Mouse (Mus musculus): ENCODE data around the gene Ifngr2. TPM values are rescaled to one million over a fixed set of nuclear protein-coding genes. Genes with fewer than 3 reads are reported as not detected.

Ifngr2 gene
- polyA plus RNA-seq (2015; fragmentation: Nextera tagmentation; extraction: Ambion mirVana): 72.1 and 73.0 TPM in 2 replicates

DNA sequence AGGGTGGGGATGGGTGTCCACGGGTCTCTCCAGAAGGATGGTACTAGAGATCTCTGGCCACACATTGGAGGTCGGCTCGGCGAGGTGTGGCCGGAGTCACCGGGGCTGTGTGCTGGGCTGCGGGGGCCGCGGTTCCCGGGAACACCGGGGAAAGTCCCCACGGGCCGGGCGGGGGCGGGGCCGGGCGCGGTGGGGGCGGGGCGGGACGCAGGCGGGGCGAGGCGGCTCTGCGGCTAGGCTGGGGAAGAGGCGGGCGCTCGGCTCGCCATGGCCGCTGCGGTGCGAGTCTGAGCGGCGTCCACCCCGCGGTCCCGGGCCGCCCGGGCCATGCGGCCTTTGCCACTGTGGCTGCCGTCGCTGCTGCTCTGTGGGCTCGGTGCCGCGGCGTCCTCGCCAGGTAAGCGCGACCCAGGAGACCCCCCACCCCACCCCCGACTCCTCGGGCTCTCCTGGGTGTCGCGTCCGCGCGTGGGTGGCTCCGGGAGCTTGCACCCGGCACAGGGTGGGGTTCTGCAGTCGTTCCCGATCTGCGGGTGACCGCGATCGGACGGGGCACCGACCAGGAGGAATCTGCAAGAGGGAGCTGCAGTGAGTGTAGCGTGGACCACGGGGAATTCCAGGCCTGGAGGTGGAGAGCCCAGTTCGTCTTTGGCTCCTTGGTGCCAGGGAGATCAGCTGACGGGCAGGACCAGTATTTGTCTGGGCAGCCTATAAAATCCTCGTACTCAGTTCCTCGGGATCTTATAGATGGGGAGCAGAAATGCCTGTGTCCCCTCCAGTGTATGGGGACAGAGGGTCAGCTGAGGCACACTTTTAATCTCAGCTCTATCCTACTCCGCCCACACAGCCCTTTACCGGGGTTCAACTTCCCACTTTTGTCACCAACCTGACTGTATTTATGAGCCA, at the start of gene Ifngr2:
Gene Ifngr2 (plus strand): TSS at position 237 of the 906 bp plus-strand sequence.
- Histone ChIP-seq H3K9me3 (no peaks in the 10 kb centered on the region), H3K4me3 (peak within 1 kb of the TSS; percentile 87), H3K9ac (peak within 1 kb of the TSS; percentile 93), H3K4me1 (replicated peaks) (peaks cover 33% of the 10 kb centered on the region), H3K27ac (peak within 1 kb of the TSS; percentile 62; the same call in 1 of the 2 replicates), H3K36me3 (no peaks in the 10 kb centered on the region), H3K4me2 (peak within 1 kb of the TSS; percentile 76), H3K27me3 (peaks cover 6% of the 10 kb centered on the region; the same call in 1 of the 2 replicates)
- ATAC-seq (ENCODE audit: low FRiP score): peak; percentile 88
- WGBS: under 1% methylated on average over 49 of the region's 74 CpGs

DNA sequence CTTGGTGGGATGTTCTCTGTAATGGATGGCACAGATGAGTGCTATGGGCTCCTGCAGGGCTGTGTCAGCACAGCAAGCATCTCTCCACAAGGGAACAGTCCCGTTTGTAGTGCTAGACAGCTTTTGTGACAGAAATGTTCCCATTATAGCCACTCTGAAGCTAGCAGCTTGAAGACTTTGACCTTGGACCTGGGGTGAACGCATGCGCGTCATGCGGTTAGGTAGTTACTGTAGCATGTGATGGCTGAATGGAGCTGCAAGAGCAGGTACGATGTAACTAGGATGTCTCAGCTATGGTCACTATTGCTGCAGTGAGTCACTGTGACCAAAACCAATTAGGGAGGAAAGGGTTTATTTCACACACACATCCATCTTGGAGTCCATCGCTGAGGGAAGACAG, 48.8 kb upstream of the Ifngr2 start:
- no peak for ATAC-seq (ENCODE audit: low FRiP score)
- Histone ChIP-seq H3K36me3 (peaks cover 93% of the 10 kb centered on the region), H3K4me3 (no peak overlapping the region), H3K9me3 (no peaks in the 10 kb centered on the region), H3K27ac (no peak overlapping the region), H3K4me1 (replicated peaks) (no peaks in the 10 kb centered on the region), H3K4me2 (no peak overlapping the region), H3K9ac (no peak overlapping the region), H3K27me3 (no peaks in the 10 kb centered on the region)
- 90% methylated on average over 7 of the region's 7 CpGs for WGBS

DNA sequence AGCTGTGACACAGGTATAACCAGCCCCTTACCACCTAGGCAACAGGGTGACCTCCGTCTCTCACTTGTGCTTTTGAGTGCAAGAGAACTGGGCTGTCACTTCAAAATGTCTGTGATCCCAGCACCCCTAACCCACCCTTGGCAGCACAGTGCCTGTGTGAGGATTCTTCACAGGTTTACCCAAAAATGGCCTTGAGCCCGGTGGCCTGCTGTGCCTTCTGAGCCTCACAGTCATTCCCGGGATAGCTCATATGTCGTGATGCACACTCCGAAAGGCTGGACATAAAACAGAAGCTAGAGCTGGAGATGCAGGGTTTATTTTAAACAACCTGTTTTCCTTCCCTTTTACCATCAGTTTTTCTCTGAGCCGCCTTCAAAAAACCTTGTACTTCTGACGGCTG, 42.2 kb upstream of the Ifngr2 start:
- no peak overlapping the region for H3K4me2 ChIP-seq
- WGBS: 94% methylated on average over 7 of the region's 7 CpGs
- H3K9me3 ChIP-seq: no peaks in the 10 kb centered on the region
- H3K27ac ChIP-seq: no peak overlapping the region
- H3K9ac ChIP-seq: no peak overlapping the region
- no peaks in the 10 kb centered on the region for H3K4me1 ChIP-seq (replicated peaks)
- ATAC-seq (ENCODE audit: low FRiP score): no peak
- peaks cover 78% of the 10 kb centered on the region for H3K36me3 ChIP-seq
- no peak overlapping the region for H3K4me3 ChIP-seq
- H3K27me3 ChIP-seq: no peaks in the 10 kb centered on the region

DNA sequence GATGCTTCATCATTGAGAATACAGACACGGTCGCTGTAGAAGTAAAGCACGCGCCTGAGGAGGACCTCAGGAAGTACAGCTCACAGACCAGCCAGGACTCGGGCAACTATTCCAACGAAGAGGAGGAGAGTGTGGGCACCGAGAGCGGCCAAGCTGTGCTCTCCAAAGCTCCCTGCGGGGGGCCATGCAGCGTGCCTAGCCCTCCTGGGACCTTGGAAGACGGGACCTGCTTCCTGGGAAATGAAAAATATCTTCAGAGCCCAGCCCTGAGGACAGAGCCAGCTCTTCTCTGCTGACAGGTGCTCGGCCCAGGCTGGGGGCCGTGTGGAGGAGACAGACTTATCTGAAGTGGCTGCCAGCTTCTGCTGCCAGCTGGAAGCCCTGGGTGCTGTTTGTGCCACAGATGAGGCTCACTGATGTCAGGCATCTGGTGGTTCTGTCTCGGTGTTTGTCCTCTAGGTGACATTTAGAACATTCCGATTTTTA, 41.7 kb upstream of the Ifngr2 start:
- Histone ChIP-seq H3K9me3 (no peaks in the 10 kb centered on the region), H3K4me1 (replicated peaks) (no peaks in the 10 kb centered on the region), H3K27ac (no peak overlapping the region)

DNA sequence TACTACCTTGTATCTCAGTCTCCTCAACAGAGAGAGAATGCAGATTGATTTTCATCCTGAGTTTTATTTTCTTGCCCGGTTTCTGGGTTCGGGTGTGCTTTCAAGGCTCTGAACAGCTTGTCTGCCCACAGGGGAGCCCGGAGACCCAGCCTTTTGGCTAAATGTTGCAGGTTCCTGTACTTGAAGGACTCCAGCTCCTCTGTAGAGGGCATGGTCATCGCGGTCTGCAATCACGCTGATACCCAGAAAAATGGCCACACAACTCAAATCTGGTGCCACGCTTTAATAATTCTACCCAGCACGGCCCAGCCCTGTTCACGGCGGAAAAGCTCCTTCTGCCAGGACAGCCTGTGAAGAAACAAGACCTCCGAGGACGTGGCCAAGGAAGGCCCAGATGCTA, 40.5 kb upstream of the Ifngr2 start:
- Histone ChIP-seq H3K4me1 (replicated peaks) (no peaks in the 10 kb centered on the region), H3K9me3 (no peaks in the 10 kb centered on the region), H3K27me3 (no peaks in the 10 kb centered on the region), H3K36me3 (peaks cover 66% of the 10 kb centered on the region), H3K27ac (no peak overlapping the region), H3K4me2 (no peak overlapping the region), H3K9ac (no peak overlapping the region), H3K4me3 (no peak overlapping the region)
- WGBS: 97% methylated on average over 12 of the region's 12 CpGs
- ATAC-seq (ENCODE audit: low FRiP score): no peak

More for the DNA sequence above, 41.7 kb upstream of the Ifngr2 start:
- ATAC-seq (ENCODE audit: low FRiP score): no peak
- Histone ChIP-seq H3K9ac (no peak overlapping the region), H3K4me3 (no peak overlapping the region), H3K36me3 (peaks cover 78% of the 10 kb centered on the region), H3K4me2 (no peak overlapping the region), H3K27me3 (no peaks in the 10 kb centered on the region)
- WGBS: 90% methylated on average over 15 of the region's 15 CpGs

DNA sequence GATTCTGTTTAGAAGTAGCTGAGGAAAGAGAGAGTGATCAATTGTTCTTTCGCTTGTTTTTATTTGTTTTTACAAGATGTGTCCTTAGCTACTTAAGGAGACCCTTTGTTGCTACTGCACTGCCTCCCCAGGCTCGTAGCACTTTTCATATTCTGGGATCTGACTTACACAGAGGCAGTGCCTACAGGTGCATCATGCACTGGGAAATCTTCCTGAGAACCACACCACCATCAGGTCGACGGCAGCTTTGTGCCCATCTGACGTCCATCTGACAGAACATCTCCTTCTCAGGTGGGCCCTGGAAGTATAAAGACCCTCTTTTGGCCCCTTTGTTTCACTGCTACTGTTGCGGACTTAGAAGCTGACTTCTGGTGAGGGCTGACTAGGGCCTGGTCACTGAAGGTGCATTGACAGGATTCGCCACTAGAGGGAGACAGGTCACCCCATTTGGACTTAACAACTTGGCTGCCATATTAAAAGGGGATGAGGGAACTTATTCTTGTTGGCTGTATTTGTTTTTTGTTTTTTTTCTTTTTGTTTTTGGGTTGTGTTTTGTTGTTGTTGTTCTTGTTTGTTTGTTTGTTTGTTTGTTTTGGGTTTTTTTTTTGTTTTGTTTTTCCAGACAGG, 34.6 kb upstream of the Ifngr2 start:
- Histone ChIP-seq H3K9ac (no peak overlapping the region), H3K27ac (no peak overlapping the region), H3K4me2 (no peak overlapping the region), H3K9me3 (no peaks in the 10 kb centered on the region), H3K27me3 (no peaks in the 10 kb centered on the region), H3K4me1 (replicated peaks) (no peaks in the 10 kb centered on the region), H3K36me3 (peaks cover 15% of the 10 kb centered on the region), H3K4me3 (no peak overlapping the region)
- WGBS: 36% methylated on average over 7 of the region's 7 CpGs
- ATAC-seq (ENCODE audit: low FRiP score): no peak

DNA sequence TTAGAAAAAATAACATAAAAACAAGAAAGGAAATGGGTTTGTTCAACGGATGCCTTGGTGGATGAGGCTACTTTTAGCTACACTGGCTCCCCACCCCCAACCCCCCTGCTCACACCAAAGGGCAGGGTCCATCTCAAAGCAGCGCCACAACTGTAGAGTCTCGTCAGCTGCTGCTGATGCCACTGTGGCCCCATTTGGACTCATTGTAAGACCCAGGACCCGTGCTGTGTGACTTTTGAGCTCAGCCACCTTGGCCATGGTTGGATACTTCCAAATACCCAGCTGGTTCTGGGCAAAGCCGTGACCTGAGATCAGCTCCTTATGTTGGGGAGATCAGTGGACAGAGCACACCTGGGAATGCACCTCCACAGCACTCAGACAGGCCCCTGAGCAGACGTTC, 33.8 kb upstream of the Ifngr2 start:
- Histone ChIP-seq H3K9me3 (no peaks in the 10 kb centered on the region), H3K27me3 (no peaks in the 10 kb centered on the region), H3K9ac (no peak overlapping the region; the same call in 1 of the 2 replicates), H3K4me3 (no peak overlapping the region), H3K4me1 (replicated peaks) (no peaks in the 10 kb centered on the region), H3K27ac (no peak overlapping the region), H3K4me2 (no peak overlapping the region), H3K36me3 (peaks cover 12% of the 10 kb centered on the region; the same call in 1 of the 2 replicates)
- ATAC-seq (ENCODE audit: low FRiP score): no peak
- 92% methylated on average over 6 of the region's 6 CpGs for WGBS

DNA sequence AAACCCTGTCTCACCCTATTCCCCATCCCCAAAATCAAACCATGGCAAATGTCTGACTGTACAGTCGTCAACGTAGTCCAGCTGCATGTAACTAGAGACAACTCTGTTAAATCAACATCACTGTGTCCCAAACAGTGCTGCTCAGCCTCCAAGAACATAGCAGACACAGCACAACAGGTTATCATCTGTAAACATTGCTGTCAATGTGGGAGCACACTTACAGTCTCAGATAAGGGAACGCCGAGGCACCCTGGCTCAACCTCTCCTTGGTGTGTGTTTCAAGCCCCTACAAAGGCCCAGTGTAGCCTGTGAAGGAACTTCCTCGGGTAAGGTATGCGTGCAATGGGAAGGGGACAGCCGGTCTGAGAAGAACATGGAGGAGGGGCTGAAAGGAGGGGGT, 29.9 kb upstream of the Ifngr2 start:
- H3K4me1 ChIP-seq (replicated peaks): no peaks in the 10 kb centered on the region

DNA sequence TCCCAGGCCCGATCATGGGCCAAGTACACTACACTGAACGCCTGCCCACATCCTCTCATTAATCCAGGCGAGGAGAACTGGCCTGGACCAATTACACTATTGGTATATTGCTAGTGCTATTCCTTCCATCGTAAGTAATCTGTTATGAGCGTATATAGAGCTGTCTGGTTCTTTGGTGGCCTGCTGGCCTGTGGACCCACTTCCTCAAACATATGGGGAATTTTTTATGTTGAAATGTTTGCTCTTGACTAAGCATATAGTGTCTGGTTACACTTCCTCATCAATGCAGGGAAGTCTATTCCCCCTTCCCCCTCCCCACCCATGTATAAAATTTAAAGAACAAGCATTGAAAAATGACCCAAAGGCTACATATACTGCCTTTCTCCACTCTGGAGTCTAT, 24.8 kb upstream of the Ifngr2 start:
- H3K9me3 ChIP-seq: no peaks in the 10 kb centered on the region
- no peaks in the 10 kb centered on the region for H3K4me1 ChIP-seq (replicated peaks)
- no peak overlapping the region for H3K27ac ChIP-seq
- no peak overlapping the region for H3K4me3 ChIP-seq
- WGBS: 91% methylated on average over 5 of the region's 5 CpGs
- no peak overlapping the region for H3K4me2 ChIP-seq
- H3K9ac ChIP-seq: no peak overlapping the region
- H3K36me3 ChIP-seq: no peaks in the 10 kb centered on the region
- no peak for ATAC-seq (ENCODE audit: low FRiP score)
- no peaks in the 10 kb centered on the region for H3K27me3 ChIP-seq

More for the DNA sequence above, 29.9 kb upstream of the Ifngr2 start:
- Histone ChIP-seq H3K9ac (no peak overlapping the region), H3K36me3 (no peaks in the 10 kb centered on the region), H3K9me3 (no peaks in the 10 kb centered on the region), H3K4me2 (no peak overlapping the region), H3K4me3 (no peak overlapping the region), H3K27me3 (no peaks in the 10 kb centered on the region), H3K27ac (no peak overlapping the region)
- 87% methylated on average over 7 of the region's 7 CpGs for WGBS
- ATAC-seq (ENCODE audit: low FRiP score): no peak

DNA sequence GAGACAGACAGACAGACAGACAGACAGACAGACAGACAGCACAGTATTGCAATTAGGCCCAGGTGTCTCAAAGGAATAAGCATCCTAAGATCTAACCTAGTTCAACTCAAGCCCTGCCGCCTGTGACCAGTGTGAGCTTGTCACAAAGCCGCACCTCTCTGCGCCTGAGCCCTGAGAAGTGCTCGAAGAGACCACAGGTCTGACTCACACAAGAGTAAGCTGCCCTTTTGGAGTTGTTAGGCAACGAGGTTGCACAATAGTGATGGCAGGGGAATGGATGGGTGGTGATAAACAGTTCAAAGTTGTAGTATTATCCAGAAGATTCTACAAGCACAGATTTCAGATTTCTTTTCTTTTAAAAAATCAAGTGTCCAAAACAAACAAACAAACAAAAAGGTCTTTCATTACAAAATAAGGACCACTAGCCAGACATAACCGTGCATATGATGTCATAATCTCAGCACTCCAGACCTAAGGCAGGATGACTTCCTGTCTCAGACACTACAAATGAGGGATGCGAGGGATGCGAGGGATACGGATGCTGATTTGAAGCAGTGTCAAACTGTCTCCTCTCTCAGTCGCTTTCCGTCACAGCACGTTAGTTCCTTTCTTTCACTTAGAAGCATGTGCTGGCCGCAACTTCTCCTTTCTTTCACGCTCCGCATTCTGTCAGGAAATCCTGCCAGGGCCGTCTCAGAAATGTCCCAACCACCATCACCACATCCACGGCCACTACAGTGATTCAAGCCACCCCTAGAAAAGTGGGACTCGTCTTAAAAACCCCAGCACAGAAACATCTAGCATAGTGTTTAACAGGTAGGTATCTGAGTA, 24.2 kb upstream of the Ifngr2 start:
- no peak overlapping the region for H3K9ac ChIP-seq
- H3K4me1 ChIP-seq (replicated peaks): no peaks in the 10 kb centered on the region
- no peak overlapping the region for H3K4me3 ChIP-seq
- no peak overlapping the region for H3K27ac ChIP-seq
- WGBS: 60% methylated on average over 18 of the region's 18 CpGs
- H3K9me3 ChIP-seq: no peaks in the 10 kb centered on the region
- no peak overlapping the region for H3K4me2 ChIP-seq
- H3K27me3 ChIP-seq: no peaks in the 10 kb centered on the region
- ATAC-seq (ENCODE audit: low FRiP score): no peak
- no peaks in the 10 kb centered on the region for H3K36me3 ChIP-seq

DNA sequence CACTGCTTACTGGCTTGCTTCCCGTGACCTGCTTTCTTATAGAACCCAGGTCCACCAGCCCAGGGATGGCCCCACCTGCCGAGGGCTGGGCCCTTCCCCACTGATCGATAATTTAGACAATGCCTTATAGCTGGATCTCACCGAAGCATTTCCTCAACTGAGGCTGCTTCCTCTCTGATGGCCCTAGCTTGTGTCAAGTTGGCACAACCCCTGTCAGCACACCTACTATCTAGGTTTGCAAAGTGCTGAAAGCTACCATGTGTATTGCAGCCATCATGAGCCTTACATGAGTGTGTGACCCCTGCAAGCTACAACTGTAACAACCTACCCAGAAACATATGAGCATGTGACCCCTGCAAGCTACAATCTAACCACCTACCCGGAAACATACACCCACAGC, 22.7 kb upstream of the Ifngr2 start:
- 83% methylated on average over 5 of the region's 5 CpGs for WGBS
- Histone ChIP-seq H3K4me2 (no peak overlapping the region), H3K9ac (no peak overlapping the region), H3K27ac (no peak overlapping the region), H3K4me1 (replicated peaks) (no peaks in the 10 kb centered on the region), H3K4me3 (no peak overlapping the region), H3K36me3 (no peaks in the 10 kb centered on the region), H3K27me3 (no peaks in the 10 kb centered on the region), H3K9me3 (no peaks in the 10 kb centered on the region)
- no peak for ATAC-seq (ENCODE audit: low FRiP score)

DNA sequence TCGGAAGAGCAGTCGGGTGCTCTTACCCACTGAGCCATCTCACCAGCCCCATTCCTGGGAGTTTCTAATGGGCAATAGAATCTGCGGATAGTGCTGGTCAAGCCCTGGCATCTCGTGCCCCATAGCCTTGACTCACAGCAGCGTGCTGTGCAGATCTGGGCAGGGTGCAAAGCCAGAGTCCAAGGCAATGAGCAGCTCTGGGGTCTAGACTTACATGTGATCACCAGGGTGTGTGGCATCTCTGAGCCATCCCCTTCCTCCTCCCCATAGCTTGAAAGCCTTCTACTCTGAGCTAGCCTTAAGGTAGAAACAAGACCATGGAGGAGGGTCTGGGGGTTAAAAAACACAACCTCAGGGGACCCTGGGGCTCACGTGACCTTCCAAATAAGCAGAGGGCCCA, 20.6 kb upstream of the Ifngr2 start:
- Histone ChIP-seq H3K27me3 (no peaks in the 10 kb centered on the region), H3K9me3 (no peaks in the 10 kb centered on the region), H3K4me3 (no peak overlapping the region), H3K9ac (no peak overlapping the region), H3K27ac (no peak overlapping the region), H3K4me1 (replicated peaks) (no peaks in the 10 kb centered on the region), H3K4me2 (no peak overlapping the region), H3K36me3 (no peaks in the 10 kb centered on the region)
- 95% methylated on average over 6 of the region's 6 CpGs for WGBS
- ATAC-seq (ENCODE audit: low FRiP score): no peak

All from hindbrain, embryonic 13.5 days (tissue).